Mouse (Mus musculus) urinary bladder, adult 2 months (tissue): ENCODE measurements around the gene Catip. TPM values are rescaled to one million over a fixed set of nuclear protein-coding genes. Genes with fewer than 3 reads are reported as not detected.
"Not testable (repeated sequence)": the region's sequence is repeated elsewhere in the genome, so short reads cannot be mapped to it uniquely, and the experiment has no call there.

Experiments used
- DNase-seq: peaks from one replicate; pipeline ENCODE4 v3.0.0; 2022; ENCODE audit warnings: low spot score
- polyA plus RNA-seq: library from polyadenylated mRNA; depleted of rRNA; stranded (reverse); fragments of >200 nt; gene quantifications from 2 replicates; pipeline ENCODE4 v1.2.3, GENCODE M21; 2012

The Catip gene
- polyA plus RNA-seq, 1 experiment = 2.7 TPM

GRCm38 (mm10) chr1:74383385-74383784, 21.5 kb downstream of the Catip start:
- no peak for DNase-seq

- DNase-seq = no peak
These were observed 22.6 kb downstream of the Catip start for GRCm38 (mm10) chr1:74384525-74384924.

GRCm38 (mm10) chr1:74385064-74385463, 23.2 kb downstream of the Catip start:
- no peak for DNase-seq

- no peak for DNase-seq
These were observed 23.6 kb downstream of the Catip start for GRCm38 (mm10) chr1:74385531-74385930.

- DNase-seq = no peak
These were observed 24.4 kb downstream of the Catip start for GRCm38 (mm10) chr1:74386363-74386713.

- peak; percentile 94 for DNase-seq
These were observed 24.9 kb downstream of the Catip start for GRCm38 (mm10) chr1:74386714-74387385.

- no peak for DNase-seq
These were observed 25.6 kb downstream of the Catip start for GRCm38 (mm10) chr1:74387386-74387988.

GRCm38 (mm10) chr1:74388398-74388920, 26.6 kb downstream of the Catip start:
- DNase-seq = no peak

- DNase-seq = no peak
These were observed 28.0 kb downstream of the Catip start for GRCm38 (mm10) chr1:74389831-74390286.

- no peak for DNase-seq
These were observed 28.5 kb downstream of the Catip start for GRCm38 (mm10) chr1:74390287-74390906.

GRCm38 (mm10) chr1:74390924-74391748, 29.2 kb downstream of the Catip start, which contains the start of gene Ctdsp1:
Ctdsp1 (plus strand) TSS chr1:74391509.
- DNase-seq = peak; percentile 95

- DNase-seq = peak; percentile 81
These were observed 30.0 kb downstream of the Catip start for GRCm38 (mm10) chr1:74391844-74392441.

- DNase-seq = no peak
These were observed 30.6 kb downstream of the Catip start for GRCm38 (mm10) chr1:74392446-74392994.

- DNase-seq = no peak
These were observed 31.1 kb downstream of the Catip start for GRCm38 (mm10) chr1:74393010-74393409.

GRCm38 (mm10) chr1:74393697-74394096, 31.8 kb downstream of the Catip start:
- no peak for DNase-seq

GRCm38 (mm10) chr1:74394311-74394710, 32.4 kb downstream of the Catip start:
- DNase-seq = no peak

GRCm38 (mm10) chr1:74394858-74395257, 33.0 kb downstream of the Catip start:
- DNase-seq = no peak

- DNase-seq = no peak
These were observed 33.4 kb downstream of the Catip start for GRCm38 (mm10) chr1:74395290-74395689.

- not testable (repeated sequence) for DNase-seq
These were observed 34.7 kb downstream of the Catip start for GRCm38 (mm10) chr1:74396456-74397222.

- peak; percentile 97 for DNase-seq
These were observed 35.5 kb downstream of the Catip start for GRCm38 (mm10) chr1:74397268-74397918.
